ENCODE assay signal across 11 mouse cellular contexts in the genomic region with DNA sequence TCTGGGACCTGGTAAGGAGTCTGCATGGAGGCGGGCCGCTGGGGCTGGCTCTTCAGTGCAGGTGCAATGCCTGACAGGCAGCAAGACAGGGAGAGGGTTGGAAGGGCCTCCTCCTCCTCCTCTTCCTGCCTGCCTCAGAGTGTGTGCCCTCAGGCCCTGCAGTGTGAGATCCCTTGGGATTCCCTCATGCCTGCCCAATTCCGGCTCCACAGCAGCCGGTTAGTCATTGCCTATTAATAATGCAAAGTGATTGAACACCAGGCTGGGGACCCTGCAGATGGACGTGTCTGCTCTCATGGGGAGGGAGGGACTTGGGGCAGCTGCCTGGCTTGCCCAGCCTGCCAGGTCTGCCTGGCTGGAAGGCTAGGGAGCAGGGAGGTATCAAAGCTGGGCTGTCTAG. TPM values are rescaled to one million over a fixed set of nuclear protein-coding genes. Genes with fewer than 3 reads are reported as not detected.
DNase-seq lines count a peak whose midpoint lies in the region; ATAC-seq and TF ChIP-seq lines count a peak whose summit lies in the region.
"Had no signal": no experiment of that assay in that cellular context is flagged by ENCODE, and none has a peak within 500 bp of the region (broad histone marks: within the 10 kb centered on the region; RNA-seq: fewer than 3 reads in every experiment).

No protein-coding gene starts in this region.

- 0 out of 2 replicates have a peak overlapping the region, but pooled peaks have one; percentile 19 for H3K27ac ChIP-seq in left cerebral cortex, adult 2 months
- H3K27ac ChIP-seq in forebrain, embryonic 12.5 days, result peak overlapping the region; percentile 47; the same call in 1 of the 2 replicates
- peak overlapping the region; percentile 25 for H3K27ac ChIP-seq in midbrain, embryonic 11.5 days (ENCODE audit: low read depth, low read length)
- H3K27ac ChIP-seq: embryonic facial prominence, embryonic 13.5 days; liver, embryonic 12.5 days had no signal

- peak; percentile 72 for ATAC-seq in forebrain, embryonic 12.5 days (ENCODE audit: low FRiP score)
- ATAC-seq in midbrain, embryonic 11.5 days (ENCODE audit: low FRiP score), result peak; percentile 75
- ATAC-seq: liver, embryonic 12.5 days had no signal

- intact Hi-C loops in left cerebral cortex, adult 2 months (cut with DNase I), result loop anchor here (2.0 kb wide), 1 partner anchor 44 kb away; no protein-coding TSS in a partner anchor
- intact Hi-C loops in left cerebral cortex, postnatal 10 days (cut with DNase I), result no loop called here

- H3K4me1 ChIP-seq in forebrain, embryonic 12.5 days, result peaks cover 37% of the 10 kb centered on the region
- peaks cover 19% of the 10 kb centered on the region for H3K4me1 ChIP-seq in midbrain, embryonic 11.5 days (ENCODE audit: control insufficient read depth, insufficient read depth, low read length)

- H3K4me2 ChIP-seq in forebrain, embryonic 12.5 days, result no peak overlapping the region
- no peak overlapping the region for H3K4me2 ChIP-seq in midbrain, embryonic 11.5 days
- H3K4me2 ChIP-seq: embryonic facial prominence, embryonic 13.5 days; liver, embryonic 12.5 days had no signal

- TF ChIP-seq CTCF in left cerebral cortex, adult 2 months (IDR thresholded peaks at IDR 0.05), result no peak

- no peak overlapping the region for H3K9ac ChIP-seq in forebrain, embryonic 12.5 days
- H3K9ac ChIP-seq in midbrain, embryonic 11.5 days (ENCODE audit: low read length), result no peak overlapping the region
- H3K9ac ChIP-seq: embryonic facial prominence, embryonic 13.5 days; liver, embryonic 12.5 days had no signal

- no peaks in the 10 kb centered on the region for H3K27me3 ChIP-seq in forebrain, embryonic 12.5 days
- H3K27me3 ChIP-seq in midbrain, embryonic 11.5 days (ENCODE audit: control insufficient read depth, insufficient read depth, low read length), result no peaks in the 10 kb centered on the region

- no peaks in the 10 kb centered on the region for H3K9me3 ChIP-seq in forebrain, embryonic 12.5 days
- no peaks in the 10 kb centered on the region for H3K9me3 ChIP-seq in midbrain, embryonic 11.5 days (ENCODE audit: control insufficient read depth, low read length)
- H3K9me3 ChIP-seq: embryonic facial prominence, embryonic 13.5 days had no signal

- H3K4me3 ChIP-seq in left cerebral cortex, adult 2 months, result no peak overlapping the region
- H3K4me3 ChIP-seq in forebrain, embryonic 12.5 days (replicated peaks), result no peak overlapping the region
- no peak overlapping the region for H3K4me3 ChIP-seq in midbrain, embryonic 11.5 days (ENCODE audit: low read depth, low read length)
- H3K4me3 ChIP-seq: embryonic facial prominence, embryonic 13.5 days; liver, embryonic 12.5 days had no signal

- no peaks in the 10 kb centered on the region for H3K36me3 ChIP-seq in forebrain, embryonic 12.5 days (replicated peaks)
- H3K36me3 ChIP-seq in midbrain, embryonic 11.5 days (ENCODE audit: control insufficient read depth, insufficient read depth, low read length), result no peaks in the 10 kb centered on the region
- H3K36me3 ChIP-seq: embryonic facial prominence, embryonic 13.5 days; liver, embryonic 12.5 days had no signal

- 49% methylated on average over 5 of the region's 5 CpGs for WGBS in forebrain, embryonic 12.5 days
- WGBS in midbrain, embryonic 11.5 days, result 47% methylated on average over 5 of the region's 5 CpGs

- no peak for DNase-seq in left cerebral cortex, adult 2 months (ENCODE audit: extremely low spot score in 1 of 2, low spot score in 2 of 2)
- DNase-seq in left cerebral cortex, postnatal 10 days (ENCODE audit: extremely low spot score in 1 of 2, low spot score in 2 of 2), result no peak
- peak; percentile 88 for DNase-seq in midbrain, embryonic 11.5 days (ENCODE audit: low spot score, missing footprints)
- no peak for DNase-seq in T-cell, adult 2 months (ENCODE audit: low spot score)
- DNase-seq in right cerebral cortex, postnatal 4 days, result no peak
- DNase-seq in spleen, postnatal 4 days (ENCODE audit: low spot score in 2 of 2), result no peak
- DNase-seq: gastrocnemius, postnatal 14 days; heart, postnatal 4 days had no signal

RNA-seq across cellular contexts. Expression of gene Nrxn2, which starts 46.6 kb away (rescaled TPM):
- total RNA-seq in left cerebral cortex, adult 2 months (2021), result 100 to 1,000 TPM; 618 to 620 TPM
- total RNA-seq in left cerebral cortex, postnatal 10 days (2021), result 100 to 1,000 TPM; 809 to 835 TPM
- 17.1 and 17.6 TPM in 2 replicates for polyA plus RNA-seq in forebrain, embryonic 12.5 days (2016; fragmentation: Nextera tagmentation; extraction: Ambion mirVana)
- polyA plus RNA-seq in midbrain, embryonic 11.5 days (2014; fragmentation: Nextera tagmentation; extraction: Ambion mirVana), result 9.2 and 9.5 TPM in 2 replicates
